Mouse (Mus musculus): ENCODE results near the gene Sap25.
A peak's percentile ranks its signal among the peaks of the same experiment; 100 is the strongest.

Gene Sap25

DNA sequence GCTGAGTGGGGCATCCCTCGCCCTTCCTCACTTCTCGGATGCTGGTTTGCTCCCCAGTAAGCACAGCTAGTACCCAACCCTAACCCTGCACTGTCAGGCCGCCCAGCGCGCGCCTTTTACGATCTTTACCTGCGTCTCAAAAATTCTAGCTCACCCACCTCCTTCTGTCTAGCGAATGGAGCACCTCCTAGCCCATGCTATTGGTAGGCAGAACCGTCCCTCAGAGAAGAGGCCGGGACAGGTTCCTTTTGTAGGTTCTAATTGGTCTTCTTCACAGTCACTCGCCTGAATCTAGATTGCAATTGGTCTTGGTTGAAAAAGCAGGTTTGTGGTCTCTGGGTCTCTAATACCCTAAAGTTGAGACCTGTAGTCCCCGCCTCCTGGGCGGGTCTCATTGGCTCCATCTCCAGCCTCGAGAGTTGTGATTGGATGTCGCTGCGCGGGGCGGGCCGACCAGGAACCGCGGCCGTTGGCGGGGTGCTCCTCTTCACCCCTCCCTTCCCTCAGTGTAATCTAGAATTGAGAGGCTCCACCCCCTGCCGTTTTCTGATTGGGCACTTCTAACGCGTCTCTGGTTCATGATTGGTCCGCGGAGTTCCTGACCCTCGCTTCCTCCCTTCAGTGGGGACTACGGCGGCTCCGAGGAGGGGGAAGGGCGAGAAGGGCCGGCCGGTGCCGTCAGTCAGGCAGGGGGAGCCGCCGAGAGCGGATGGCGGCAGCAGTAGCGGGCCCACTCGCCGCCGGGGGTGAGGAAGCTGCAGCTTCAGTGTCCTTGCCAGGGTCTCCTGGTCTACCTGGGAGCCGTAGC, 12.4 kb upstream of the Sap25 start, which contains the start of the genes Fbxo24, Lrch4 and Gm20605:
Gene Fbxo24, minus strand, starts transcription at position 505 of the 808 bp plus-strand sequence.
Gene Lrch4, plus strand, starts transcription at position 624 of the 808 bp plus-strand sequence.
Gene Gm20605, plus strand, starts transcription at position 678 of the 808 bp plus-strand sequence.
- peak; percentile 99 to 100 for DNase-seq

- peak; percentile 83 to 92 for DNase-seq
These were observed 11.8 kb upstream of the Sap25 start for GRCm38 (mm10) chr5:137629306-137629721.

DNA sequence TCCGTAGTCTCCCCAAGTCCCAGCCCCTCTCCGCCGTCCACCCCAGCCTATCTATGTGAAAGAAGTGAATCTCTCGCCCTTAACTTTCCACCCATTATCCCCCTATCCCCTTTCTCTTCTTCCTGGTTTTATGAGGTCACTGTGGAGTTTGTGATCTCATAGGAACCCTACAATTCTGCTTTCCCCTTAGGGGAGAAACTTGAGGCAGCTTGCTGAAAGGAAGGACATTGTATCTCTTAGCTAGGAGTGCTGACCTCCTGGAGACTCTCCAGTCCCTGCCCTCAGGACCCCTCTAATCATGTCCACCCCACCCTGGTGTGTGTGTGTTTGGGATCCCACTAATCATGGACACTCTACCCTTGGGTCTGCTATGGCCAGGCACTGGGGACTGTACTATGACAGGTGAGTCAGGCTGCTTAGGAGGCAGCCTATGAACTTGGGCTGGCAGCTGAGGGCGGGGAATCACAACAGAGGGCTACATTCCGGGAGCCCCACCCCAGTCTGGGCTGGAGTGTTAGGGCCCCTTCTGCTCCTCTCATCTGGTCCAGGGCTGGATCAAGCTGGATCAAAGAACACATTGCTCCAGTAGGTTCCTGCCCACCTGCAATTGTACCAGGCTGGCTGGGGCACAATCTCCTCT, 11.1 kb upstream of the Sap25 start:
- peak; percentile 65 to 90 for DNase-seq

- DNase-seq = peak; percentile 59 to 82
These were observed 10.5 kb upstream of the Sap25 start for GRCm38 (mm10) chr5:137630602-137631001.

GRCm38 (mm10) chr5:137631171-137631570, 10.0 kb upstream of the Sap25 start:
- DNase-seq = peak in 1 of 2 experiments; percentile 68

GRCm38 (mm10) chr5:137631591-137631990, 9.5 kb upstream of the Sap25 start:
- DNase-seq = no peak

DNA sequence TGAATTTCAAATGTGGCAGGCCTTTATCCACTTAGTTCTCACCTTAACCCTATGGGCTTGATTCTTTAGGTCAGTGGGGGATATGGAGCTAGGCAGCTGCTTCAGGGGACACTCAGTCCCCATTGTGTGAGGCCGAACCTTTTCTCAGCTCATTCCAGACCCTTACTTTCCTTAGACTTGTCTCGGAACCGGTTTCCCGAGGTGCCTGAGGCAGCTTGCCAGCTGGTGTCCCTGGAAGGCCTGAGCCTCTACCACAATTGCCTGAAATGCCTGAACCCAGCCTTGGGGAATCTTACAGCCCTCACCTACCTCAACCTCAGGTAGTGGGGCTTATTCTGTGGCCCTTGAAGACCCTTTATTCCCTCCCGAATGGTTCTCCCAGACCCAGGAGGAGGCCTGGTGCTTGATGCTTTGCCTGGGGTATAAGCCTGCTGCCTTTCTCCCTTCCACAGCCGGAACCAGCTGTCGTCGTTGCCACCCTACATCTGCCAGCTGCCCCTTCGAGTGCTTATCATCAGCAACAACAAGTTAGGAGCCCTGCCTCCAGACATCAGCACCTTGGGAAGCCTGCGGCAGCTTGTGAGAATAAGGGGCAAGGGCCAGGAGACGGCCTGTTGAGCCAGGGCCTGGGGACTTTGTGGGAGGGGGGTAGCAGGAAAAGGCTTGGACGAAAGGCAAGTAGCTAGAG, 7.6 kb upstream of the Sap25 start:
- DNase-seq = peak in 1 of 2 experiments; percentile 69

GRCm38 (mm10) chr5:137639472-137639871, 1.7 kb upstream of the Sap25 start:
- DNase-seq = no peak

DNA sequence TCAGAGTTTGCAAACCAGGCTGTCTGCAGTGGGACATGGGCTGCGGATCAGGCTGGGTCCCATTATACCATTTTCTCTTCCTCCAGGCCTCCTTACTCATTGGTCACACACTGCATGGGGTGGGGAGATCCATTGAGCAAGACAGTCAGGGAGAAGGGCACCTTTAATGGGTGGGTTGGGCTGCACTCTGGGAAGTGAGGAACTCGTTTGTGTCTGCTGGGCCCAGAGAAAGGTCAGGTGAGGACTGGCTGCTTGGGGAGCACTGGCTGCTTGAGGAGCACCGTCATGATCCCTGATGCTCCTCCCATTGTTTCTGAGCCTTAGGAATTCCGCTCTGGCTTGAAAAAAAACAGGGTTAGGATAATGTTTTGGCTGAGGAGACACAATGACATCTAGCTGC, 1.8 kb downstream of the Sap25 start:
- peak in 1 of 2 experiments; percentile 35 for DNase-seq

DNA sequence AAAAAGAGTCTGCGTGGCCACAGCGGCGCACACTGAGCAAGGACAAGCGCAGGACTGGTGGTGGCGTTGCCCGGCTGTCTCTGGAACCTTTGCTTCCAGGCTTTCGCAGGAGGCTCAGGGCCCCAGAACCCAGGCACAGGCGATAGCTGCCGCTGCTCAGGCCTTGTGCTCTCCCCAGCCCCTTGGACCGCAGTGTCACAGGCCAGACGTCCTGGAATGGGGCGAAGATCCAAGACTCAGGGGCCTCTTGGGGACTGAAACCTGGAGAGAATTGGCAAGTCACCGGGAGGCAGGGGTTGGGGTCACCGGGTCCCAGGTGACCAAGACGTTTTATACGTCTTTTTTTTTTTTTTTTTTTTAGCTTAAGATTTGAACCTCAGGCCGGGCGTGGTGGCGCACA, 3.4 kb downstream of the Sap25 start:
- DNase-seq = no peak

- DNase-seq = peak in 1 of 2 experiments; percentile 25
These were observed 4.0 kb downstream of the Sap25 start for GRCm38 (mm10) chr5:137645091-137645651.

GRCm38 (mm10) chr5:137645652-137646091, 4.5 kb downstream of the Sap25 start, which contains the start of gene Irs3:
Irs3 (minus strand) TSS chr5:137645714.
- DNase-seq = peak; percentile 59 to 77

GRCm38 (mm10) chr5:137647827-137648601, 6.9 kb downstream of the Sap25 start:
- DNase-seq = no peak

DNA sequence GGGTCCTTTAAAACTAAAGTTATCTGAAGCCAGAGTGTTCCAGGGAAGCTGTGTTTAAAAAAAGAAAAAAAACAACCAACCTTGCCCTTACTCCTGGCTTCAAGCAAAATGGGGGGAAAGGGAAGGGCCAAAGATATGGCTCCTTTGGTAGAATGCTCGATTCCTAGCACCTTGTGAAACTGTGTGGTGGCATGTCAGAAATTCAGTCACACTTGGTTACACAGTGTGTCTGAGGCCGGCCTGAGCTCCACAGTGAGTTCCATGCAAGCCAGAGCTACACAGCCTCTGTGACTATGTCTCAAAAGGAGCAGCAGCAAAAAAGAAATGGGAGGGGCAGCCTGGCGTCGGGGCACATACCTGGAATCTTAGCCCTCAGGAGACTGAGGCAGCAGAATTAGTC, 8.1 kb downstream of the Sap25 start:
- no peak for DNase-seq

- DNase-seq = no peak
These were observed 8.8 kb downstream of the Sap25 start for GRCm38 (mm10) chr5:137649669-137650571.

DNA sequence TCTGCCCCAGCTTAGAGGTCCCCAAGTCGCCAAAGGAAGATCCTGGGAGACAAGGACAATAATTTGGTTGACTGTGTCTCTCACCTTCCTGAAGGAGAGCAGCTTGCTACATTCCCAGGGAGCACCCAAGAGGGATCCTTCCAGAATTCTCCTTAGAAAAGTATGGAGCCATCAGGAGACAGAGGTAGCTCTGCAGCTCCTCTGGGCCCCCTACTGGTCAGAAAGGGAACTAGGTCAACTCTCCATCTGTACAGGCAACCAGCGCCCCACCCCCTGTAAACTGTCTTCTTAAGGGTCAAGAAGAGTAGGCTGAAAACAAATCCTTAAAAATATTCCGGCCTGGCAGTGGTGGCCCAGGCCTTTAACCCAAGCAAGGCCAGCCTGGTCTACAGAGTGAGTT, 11.3 kb downstream of the Sap25 start:
- peak; percentile 80 to 89 for DNase-seq

DNA sequence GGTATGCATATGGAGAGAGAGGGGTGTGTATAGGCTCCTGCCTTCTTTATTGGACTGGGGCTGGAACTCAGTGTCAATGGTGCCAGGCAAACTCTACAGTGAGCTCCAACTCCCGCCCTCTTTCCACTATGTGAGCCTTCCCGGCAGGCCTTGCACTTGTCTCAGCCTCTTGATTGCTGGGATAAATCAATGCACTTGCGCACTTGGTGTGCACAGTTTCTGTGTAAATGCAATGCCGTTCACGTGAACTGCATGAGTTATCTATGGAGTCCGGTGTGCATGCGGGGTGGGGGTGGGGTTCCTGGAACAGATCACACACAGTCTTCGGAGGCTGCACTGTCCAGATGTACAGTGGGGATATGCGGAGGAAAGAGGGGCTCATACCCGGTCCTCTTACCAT, 12.2 kb downstream of the Sap25 start:
- DNase-seq = no peak

- no peak for DNase-seq
These were observed 13.6 kb downstream of the Sap25 start for GRCm38 (mm10) chr5:137654746-137655145.

GRCm38 (mm10) chr5:137656977-137657376, 15.8 kb downstream of the Sap25 start:
- peak; percentile 80 to 89 for DNase-seq

DNA sequence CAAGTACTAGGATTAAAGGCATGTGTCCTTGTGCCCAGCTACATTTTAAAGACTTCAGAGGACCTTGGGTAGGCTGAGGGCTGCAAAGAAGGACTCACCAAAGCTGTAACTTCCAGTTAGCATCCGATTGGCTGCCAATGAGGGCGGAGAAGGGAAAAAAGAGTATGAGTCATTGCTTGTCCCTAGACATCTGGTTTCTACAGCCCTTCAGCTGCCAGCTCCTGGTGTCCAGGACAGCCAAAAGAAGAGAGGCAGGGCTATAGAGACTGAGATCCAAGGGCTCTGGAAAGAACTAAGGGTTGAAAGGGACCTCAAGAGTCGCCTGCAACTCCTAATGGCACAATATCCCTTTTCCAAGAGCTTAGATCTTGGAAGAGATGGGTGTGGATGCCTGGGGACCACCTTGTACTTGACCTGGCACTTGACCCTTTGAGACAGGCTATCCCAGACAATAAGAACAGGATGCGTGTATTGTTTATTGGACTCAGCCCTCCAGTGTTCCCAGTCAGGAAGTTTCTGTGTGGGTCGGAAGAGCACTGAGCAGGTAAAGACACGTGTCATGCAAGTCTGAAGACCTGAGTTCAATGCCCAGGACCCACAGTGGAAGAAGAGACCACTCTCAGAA, 19.0 kb downstream of the Sap25 start:
- peak in 1 of 2 experiments; percentile 59 for DNase-seq
